Mouse (Mus musculus) bone marrow, adult 2 months (tissue): ENCODE measurements around the gene Exoc3l4. TPM values are rescaled to one million over a fixed set of nuclear protein-coding genes. Genes with fewer than 3 reads are reported as not detected.

Experiments used
- H3K27ac ChIP-seq: fragments of 200-500 bp; 2 replicates; pipeline ENCODE4 v1.5.1; 2012; ENCODE audit warnings: low read depth, mild to moderate bottlenecking, control low read depth, inconsistent platforms, low read length; ENCODE audit not compliant: control insufficient read depth, poor library complexity, insufficient read depth
- H3K4me1 ChIP-seq: fragments of 200-500 bp; 2 replicates; pipeline ENCODE4 v1.6.1; 2011; ENCODE audit warnings: low read length; ENCODE audit not compliant: control insufficient read depth, insufficient read depth
- H3K4me3 ChIP-seq: fragments of 200-500 bp; replicated peaks from 2 replicates; pipeline ENCODE3; 2011; ENCODE audit warnings: mild to moderate bottlenecking, low read depth, low read length, control low read depth; ENCODE audit not compliant: control insufficient read depth
- CTCF ChIP-seq: fragments of 200-500 bp; IDR thresholded peaks from 2 replicates; pipeline ENCODE4 v1.5.1; 2011; ENCODE audit warnings: low read length, control low read depth; ENCODE audit not compliant: control insufficient read depth, insufficient read depth
- POLR2A ChIP-seq: fragments of 200-500 bp; IDR thresholded peaks from 2 replicates; pipeline ENCODE4 v1.6.1; 2011; ENCODE audit warnings: low read depth, mild to moderate bottlenecking, control low read depth, low read length, borderline replicate concordance; ENCODE audit not compliant: control insufficient read depth
- WGBS: fragments of 180-500 bp; shearing (Covaris S2); methylation state at CpG from one replicate; pipeline ENCODE4 v1.1.7; 2018; 5-methylcytosine and 5-hydroxymethylcytosine counted together
- polyA plus RNA-seq: library from polyadenylated mRNA; stranded (reverse); fragments of >200 nt; gene quantifications from 2 replicates; pipeline ENCODE4 v1.2.4, GENCODE M21; 2011; ENCODE audit warnings: low replicate concordance; ENCODE audit not compliant: missing spikeins, insufficient read depth, insufficient read length

Gene Exoc3l4
- polyA plus RNA-seq, 1 experiment = 18.4 TPM

GRCm38 (mm10) chr12:111478924-111479323 lies 62.1 kb downstream of the Exoc3l4 start:
- 53% methylated on average over 5 of the region's 5 CpGs for WGBS
- no peak overlapping the region for H3K27ac ChIP-seq
- no peak for TF ChIP-seq POLR2A
- no peak for TF ChIP-seq CTCF
- peaks cover 2% of the 10 kb centered on the region; the same call in 1 of the 2 replicates for H3K4me1 ChIP-seq
- no peak overlapping the region for H3K4me3 ChIP-seq

GRCm38 (mm10) chr12:111479917-111480316 lies 63.1 kb downstream of the Exoc3l4 start:
- 76% methylated on average over 2 of the region's 2 CpGs for WGBS
- H3K4me3 ChIP-seq = no peak overlapping the region
- TF ChIP-seq POLR2A = no peak
- TF ChIP-seq CTCF = peak; percentile 66
- no peak overlapping the region for H3K27ac ChIP-seq
- no peaks in the 10 kb centered on the region for H3K4me1 ChIP-seq

Other genes with a start within 250 kb of the Exoc3l4 start
- gene 4930595D18Rik, start 232.5 kb upstream of the Exoc3l4 start, polyA plus RNA-seq = not detected in 2 replicates
- not detected in 2 replicates for gene Amn, start 145.9 kb upstream of the Exoc3l4 start, polyA plus RNA-seq
- 5.7 and 20.1 TPM in 2 replicates for gene Cdc42bpb, start 39.3 kb upstream of the Exoc3l4 start, polyA plus RNA-seq
- gene Lbhd2, start 10.2 kb upstream of the Exoc3l4 start, polyA plus RNA-seq = not detected in 2 replicates
- 91.4 and 149 TPM in 2 replicates for gene Tnfaip2, start 25.5 kb downstream of the Exoc3l4 start, polyA plus RNA-seq
- gene Gm266, start 68.8 kb downstream of the Exoc3l4 start, polyA plus RNA-seq = not detected in 2 replicates
- 247 and 257 TPM in 2 replicates for gene Eif5, start 121.0 kb downstream of the Exoc3l4 start, polyA plus RNA-seq
- 49.3 and 54.0 TPM in 2 replicates for gene Mark3, start 157.5 kb downstream of the Exoc3l4 start, polyA plus RNA-seq